Mouse (Mus musculus) inflammation-experienced regulatory T-cells, adult 6 months (primary cell): ENCODE results near the gene Tifa. TPM values are rescaled to one million over a fixed set of nuclear protein-coding genes. Genes with fewer than 3 reads are reported as not detected.

ENCODE experiments used
- ATAC-seq: one replicate; pipeline ENCODE4 v1.8.0; 2017
- polyA plus RNA-seq, 3 experiments: library from polyadenylated mRNA; unstranded; fragments of 100-300 nt; shearing (Covaris generic); gene quantifications; one replicate each; pipeline ENCODE4 v1.2.1; 2017

Gene Tifa
- polyA plus RNA-seq, 3 experiments from 2014 or later = 0.88 to 1.5 TPM; not detected in 1

DNA sequence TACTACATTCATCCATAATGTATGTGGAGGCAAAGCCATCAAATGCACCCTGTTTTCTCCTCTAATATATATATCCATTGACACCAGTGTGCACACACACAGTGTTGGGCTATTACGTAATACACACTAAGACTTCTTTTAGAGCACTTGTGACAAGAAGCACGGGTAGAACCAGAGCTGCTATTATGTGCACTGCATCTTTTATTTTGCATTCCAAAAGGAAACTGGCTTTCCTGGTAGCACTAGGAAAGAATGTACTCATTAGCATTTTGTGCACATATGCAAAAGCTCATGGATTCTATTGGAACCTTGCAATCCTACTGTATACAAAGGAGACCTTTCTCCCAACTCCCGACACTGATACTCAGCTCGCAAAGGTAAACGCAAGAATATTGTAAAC lies 79.3 kb downstream of the Tifa start:
- ATAC-seq = no peak

DNA sequence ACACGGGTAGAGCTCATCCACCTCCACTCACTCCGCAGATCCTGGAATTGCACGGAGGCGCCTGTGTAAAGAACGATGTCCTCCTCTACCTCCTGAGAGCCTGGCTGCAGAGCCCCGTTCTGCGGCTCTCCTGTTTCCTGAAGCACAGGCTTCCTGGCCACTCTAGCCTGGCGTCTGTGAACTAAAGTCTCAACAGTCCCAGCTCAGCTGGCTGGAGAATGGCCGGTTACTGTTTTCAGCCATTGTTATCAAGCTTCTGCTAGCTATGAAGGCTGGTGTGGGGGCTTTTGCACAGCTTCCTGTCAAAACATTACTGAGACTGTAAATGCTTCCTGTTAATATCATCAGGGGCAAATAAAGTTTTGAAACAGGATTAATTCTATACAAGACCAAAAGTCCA lies 82.0 kb downstream of the Tifa start:
- ATAC-seq = peak; percentile 36

DNA sequence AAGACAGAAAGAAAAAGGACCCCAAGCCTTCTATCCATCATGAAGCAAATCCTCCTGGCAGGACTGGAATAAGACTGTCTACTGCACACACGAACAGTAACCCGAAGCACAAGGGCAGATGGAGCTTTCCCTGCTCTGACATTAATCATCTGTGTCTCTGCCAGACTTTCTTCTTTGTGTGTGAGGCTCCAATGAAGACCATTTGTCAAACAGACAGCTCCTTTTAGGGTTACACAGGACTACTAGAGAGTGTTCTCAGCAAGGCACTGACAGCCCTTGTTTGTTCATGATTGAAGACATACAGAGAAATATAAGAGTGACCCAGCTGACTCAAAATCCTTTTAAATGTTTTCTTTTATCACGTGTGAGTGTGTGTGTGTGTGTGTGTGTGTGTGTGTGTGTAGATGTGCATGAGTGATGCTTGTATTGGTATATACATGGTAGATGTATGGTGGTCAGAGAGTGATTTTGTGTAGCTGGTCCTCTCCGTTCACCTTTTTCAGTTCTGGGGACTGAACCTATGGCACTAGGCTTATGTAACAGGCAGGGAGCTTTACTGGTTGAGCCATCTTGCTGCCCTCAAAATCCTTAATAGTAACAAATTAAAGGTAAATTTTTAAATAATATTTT lies 84.8 kb downstream of the Tifa start:
- ATAC-seq = no peak

DNA sequence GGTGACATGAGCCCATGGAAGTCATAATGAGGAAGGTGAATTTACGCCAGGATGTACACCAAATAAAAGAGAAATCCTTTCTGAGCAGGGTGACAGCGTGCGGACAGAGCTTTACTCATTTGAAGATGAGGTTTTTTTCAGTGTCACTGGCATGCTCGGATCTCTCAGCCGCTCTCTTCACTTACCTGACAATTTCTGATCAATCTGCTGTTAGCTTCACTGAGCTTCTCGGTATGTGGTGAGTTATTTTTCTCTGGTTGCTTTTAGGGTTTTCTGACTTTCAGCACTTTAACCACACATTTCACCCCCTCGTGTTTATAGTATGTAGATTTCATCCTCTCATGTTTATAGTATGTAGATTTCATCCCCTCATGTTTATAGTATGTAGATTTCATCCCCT lies 85.5 kb downstream of the Tifa start:
- peak; percentile 51 for ATAC-seq

DNA sequence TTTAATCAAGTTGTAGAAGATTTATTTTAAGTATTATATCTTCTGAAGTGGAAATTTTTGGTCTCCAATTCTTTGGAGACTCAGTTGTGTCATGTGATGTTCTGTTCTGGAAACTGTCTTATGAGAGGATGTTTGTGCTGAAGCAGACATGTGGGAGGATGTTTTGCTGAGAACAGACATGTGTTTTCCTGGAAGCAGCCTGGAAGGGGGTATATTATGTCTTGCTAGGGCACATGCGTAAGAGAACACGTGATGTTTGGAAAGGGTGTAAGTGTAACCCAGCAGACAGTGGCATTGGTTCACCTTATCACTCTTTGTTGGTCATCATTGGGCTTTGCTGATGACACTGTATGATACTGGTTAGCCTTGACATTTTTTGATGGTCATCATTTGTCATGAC lies 85.9 kb downstream of the Tifa start:
- peak; percentile 67 for ATAC-seq

DNA sequence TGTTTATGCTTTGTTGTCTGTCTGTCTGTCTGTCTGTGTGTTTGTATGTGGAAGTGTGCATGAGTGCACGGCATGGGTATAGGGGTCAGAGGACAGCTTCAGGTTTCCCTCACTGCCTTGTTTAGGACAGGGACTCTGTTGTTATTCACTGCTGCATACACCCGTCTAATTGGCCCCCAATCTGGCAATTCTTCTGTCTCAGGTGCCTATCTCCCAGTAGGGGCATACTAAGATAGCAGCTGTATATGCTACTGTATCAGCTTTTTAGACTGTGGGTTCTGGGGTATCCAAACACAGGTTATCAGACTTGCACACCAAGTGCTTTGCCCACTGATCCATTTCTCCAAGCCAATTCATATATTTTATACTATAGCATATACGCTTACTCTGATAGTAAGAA lies 90.4 kb downstream of the Tifa start:
- ATAC-seq = no peak

DNA sequence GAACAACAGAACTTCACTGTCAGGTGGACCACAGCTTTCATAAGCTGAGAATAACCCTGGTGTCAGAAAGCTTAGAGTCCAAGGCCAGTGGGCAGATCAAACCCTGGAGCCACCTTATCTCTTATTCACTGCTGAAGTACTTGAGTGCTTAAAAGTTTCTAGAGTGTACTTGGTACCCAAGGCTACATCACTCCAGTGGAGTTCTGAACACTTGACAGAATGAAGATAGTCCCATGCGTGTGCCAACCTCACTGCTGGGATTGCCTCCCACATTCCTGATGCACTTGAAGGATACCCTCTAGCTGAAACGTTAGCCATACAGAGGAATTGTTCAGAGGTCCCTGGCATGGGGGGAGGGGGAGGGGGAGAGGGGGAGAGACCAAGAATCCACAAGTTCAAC lies 92.1 kb downstream of the Tifa start:
- ATAC-seq = no peak

Other genes starting within 250 kb of the Tifa start
- 100 to 1,000 TPM in 1 of 3 experiments, 10 to 100 TPM in 2; 77.8 to 106 (median 78.8) TPM for gene Larp7, start 236.5 kb upstream of the Tifa start, polyA plus RNA-seq
- 1 to 10 TPM; 3.7 to 7.9 (median 4.7) TPM for gene Zgrf1, start 236.3 kb upstream of the Tifa start, polyA plus RNA-seq
- not detected for gene Neurog2, start 156.7 kb upstream of the Tifa start, polyA plus RNA-seq
- under 1 TPM in 2 of 3 experiments, not detected in 1; 0.55 to 0.57 TPM for gene Alpk1, start 9.3 kb upstream of the Tifa start, polyA plus RNA-seq
- 10 to 100 TPM; 22.7 to 25.8 (median 24.0) TPM for gene Ap1ar, start 47.7 kb downstream of the Tifa start, polyA plus RNA-seq
- 1 to 10 TPM; 2.0 to 5.2 (median 3.9) TPM for gene Fam241a, start 106.5 kb downstream of the Tifa start, polyA plus RNA-seq